Mouse (Mus musculus) neural tube, embryonic 11.5 days (tissue): Measurements from ENCODE around the gene Egfl8. TPM values are rescaled to one million over a fixed set of nuclear protein-coding genes. Genes with fewer than 3 reads are reported as not detected.
A peak's percentile ranks its signal among the peaks of the same experiment; 100 is the strongest.

Experiments used
- ATAC-seq: fragments of 200-750 bp; cut with Nextera tagmentation; 2 replicates; pipeline ENCODE4 v1.8.0; 2017; ENCODE audit warnings: moderate number of reproducible peaks, mild to moderate bottlenecking, moderate TSS enrichment, moderate library complexity; ENCODE audit not compliant: insufficient read depth, low FRiP score, low TSS enrichment
- DNase-seq: peaks from one replicate; pipeline ENCODE4 v3.0.0-alpha.2; 2015; ENCODE audit warnings: low spot score
- H3K27ac ChIP-seq: fragments of 300-500 bp; sonication (generic); 2 replicates; pipeline ENCODE4 v1.5.1; 2014; ENCODE audit warnings: low read depth, mild to moderate bottlenecking, low read length
- H3K27me3 ChIP-seq: fragments of 300-500 bp; sonication (generic); 2 replicates; pipeline ENCODE4 v1.6.1; 2014; ENCODE audit warnings: mild to moderate bottlenecking, low read length, mixed read lengths; ENCODE audit not compliant: control insufficient read depth, insufficient read depth
- H3K36me3 ChIP-seq: fragments of 300-500 bp; sonication (generic); 2 replicates; pipeline ENCODE4 v1.6.1; 2014; ENCODE audit warnings: mild to moderate bottlenecking, low read length, moderate library complexity, mixed read lengths; ENCODE audit not compliant: control insufficient read depth, insufficient read depth
- H3K4me1 ChIP-seq: fragments of 300-500 bp; sonication (generic); 2 replicates; pipeline ENCODE4 v1.6.1; 2014; ENCODE audit warnings: low read length, mixed read lengths; ENCODE audit not compliant: control insufficient read depth, insufficient read depth
- H3K4me2 ChIP-seq: fragments of 300-500 bp; sonication (generic); 2 replicates; pipeline ENCODE4 v1.6.1; 2014; ENCODE audit warnings: low read depth, mild to moderate bottlenecking, moderate library complexity
- H3K4me3 ChIP-seq: fragments of 300-500 bp; sonication (generic); 2 replicates; pipeline ENCODE4 v1.5.1; 2014; ENCODE audit warnings: low read depth, low read length
- H3K9ac ChIP-seq: fragments of 300-500 bp; sonication (generic); 2 replicates; pipeline ENCODE4 v1.6.1; 2014; ENCODE audit warnings: mild to moderate bottlenecking, low read length
- H3K9me3 ChIP-seq: fragments of 300-500 bp; sonication (generic); 2 replicates; pipeline ENCODE4 v1.6.1; 2016; ENCODE audit warnings: low read length; ENCODE audit not compliant: control insufficient read depth
- WGBS: fragments of 180-500 bp; shearing (Covaris S2); extraction: QIAGEN DNeasy Blood & Tissue Kit; methylation state at CpG from one replicate; pipeline ENCODE4 v1.1.7; 2014; 5-methylcytosine and 5-hydroxymethylcytosine counted together
- polyA plus RNA-seq: library from polyadenylated mRNA; unstranded; fragments of >200 nt; fragmentation: Nextera tagmentation; extraction: Ambion mirVana; gene quantifications from 2 replicates; pipeline ENCODE4 v1.2.1, GENCODE M21; 2014

Egfl8 gene
- polyA plus RNA-seq, 1 experiment from 2014 or later = 12.1 TPM

DNA sequence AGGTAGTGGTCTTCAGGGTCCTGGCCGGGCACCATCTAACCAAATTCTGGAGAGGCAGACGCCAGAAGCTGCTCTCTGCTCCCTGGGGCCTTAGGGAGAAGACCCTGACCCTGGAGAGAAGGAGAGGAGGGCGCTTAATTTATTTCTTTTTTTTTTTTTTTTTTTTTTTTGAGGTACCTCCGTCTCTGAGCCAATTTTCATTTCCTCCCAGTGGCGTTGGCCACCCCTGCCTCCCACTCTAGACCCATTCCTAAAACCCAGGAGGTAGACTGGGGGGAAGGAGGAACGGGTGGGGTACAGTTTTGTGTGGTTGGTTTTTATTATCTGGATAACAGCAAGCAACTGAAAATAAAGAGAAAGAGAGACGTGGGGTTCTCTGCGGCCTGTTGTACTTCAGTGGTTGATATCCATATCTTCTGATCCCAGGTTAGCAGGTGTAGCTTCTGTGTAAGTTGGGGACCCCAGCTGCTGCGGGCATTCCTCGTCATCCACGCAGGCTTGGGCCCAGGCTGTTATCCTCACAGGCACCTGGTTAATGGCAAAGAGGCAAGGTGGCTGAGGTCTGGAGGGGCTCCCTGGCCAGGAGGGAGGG is 2.6 kb downstream of the Egfl8 start:
- H3K4me1 ChIP-seq = no peaks in the 10 kb centered on the region
- WGBS = 95% methylated on average over 11 of the region's 11 CpGs

DNA sequence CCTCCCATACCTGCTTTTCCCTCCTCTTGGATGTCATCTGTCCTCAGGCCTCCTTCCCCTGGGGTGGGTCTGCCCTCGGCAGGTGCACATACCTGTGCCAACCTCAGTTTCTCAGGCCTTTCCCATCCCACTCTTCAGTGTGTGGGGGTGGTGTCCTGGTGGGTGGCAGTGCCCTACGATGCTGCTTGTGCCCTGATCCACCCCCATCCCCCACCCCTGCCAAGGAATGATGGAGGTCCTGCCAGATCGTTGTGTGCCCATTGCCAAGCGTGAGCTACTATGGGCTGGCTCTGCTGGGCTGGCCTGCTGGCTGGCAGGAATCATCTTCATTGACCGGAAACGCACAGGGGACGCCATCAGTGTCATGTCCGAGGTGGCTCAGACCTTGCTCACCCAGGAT is 4.7 kb downstream of the Egfl8 start:
- 89% methylated on average over 8 of the region's 8 CpGs for WGBS
- peaks cover 13% of the 10 kb centered on the region for H3K36me3 ChIP-seq

More for the DNA sequence above, 2.6 kb downstream of the Egfl8 start:
- ATAC-seq (no peak), DNase-seq (no peak)
- H3K27ac ChIP-seq = no peak overlapping the region
- H3K4me2 ChIP-seq = no peak overlapping the region
- H3K4me3 ChIP-seq = no peak overlapping the region
- H3K9me3 ChIP-seq = no peaks in the 10 kb centered on the region
- H3K36me3 ChIP-seq = peaks cover 13% of the 10 kb centered on the region
- no peak overlapping the region for H3K9ac ChIP-seq
- no peaks in the 10 kb centered on the region for H3K27me3 ChIP-seq

DNA sequence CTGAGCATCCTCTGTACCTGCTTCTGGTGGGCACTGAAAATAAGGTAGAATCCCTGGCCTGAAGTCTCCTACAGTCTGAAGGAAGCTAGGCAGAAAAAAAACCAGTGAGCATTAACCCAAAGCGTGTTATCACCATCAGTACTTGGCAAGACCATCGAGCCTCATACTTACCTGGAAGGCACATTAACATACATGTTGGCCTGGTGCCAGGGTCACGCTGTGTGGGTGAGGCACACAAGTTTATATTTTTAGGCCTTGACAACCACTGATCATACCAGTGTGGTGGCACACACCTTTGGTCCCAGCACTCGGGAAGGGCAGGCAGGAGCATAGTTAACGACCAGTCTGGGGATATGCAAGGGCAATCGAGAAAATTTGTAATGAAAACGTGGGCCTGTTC is 7.8 kb downstream of the Egfl8 start:
- no peak overlapping the region for H3K4me2 ChIP-seq
- DNase-seq (no peak), ATAC-seq (no peak)
- no peaks in the 10 kb centered on the region for H3K9me3 ChIP-seq
- H3K27ac ChIP-seq = no peak overlapping the region
- H3K4me1 ChIP-seq = peaks cover 13% of the 10 kb centered on the region
- 94% methylated on average over 7 of the region's 7 CpGs for WGBS
- peaks cover 8% of the 10 kb centered on the region for H3K36me3 ChIP-seq
- no peak overlapping the region for H3K4me3 ChIP-seq
- H3K9ac ChIP-seq = no peak overlapping the region
- H3K27me3 ChIP-seq = no peaks in the 10 kb centered on the region

More for the DNA sequence above, 4.7 kb downstream of the Egfl8 start:
- Histone ChIP-seq H3K27me3 (no peaks in the 10 kb centered on the region), H3K4me1 (peaks cover 5% of the 10 kb centered on the region), H3K9me3 (no peaks in the 10 kb centered on the region), H3K4me3 (no peak overlapping the region), H3K9ac (no peak overlapping the region), H3K27ac (no peak overlapping the region), H3K4me2 (no peak overlapping the region)
- ATAC-seq (no peak), DNase-seq (no peak)

DNA sequence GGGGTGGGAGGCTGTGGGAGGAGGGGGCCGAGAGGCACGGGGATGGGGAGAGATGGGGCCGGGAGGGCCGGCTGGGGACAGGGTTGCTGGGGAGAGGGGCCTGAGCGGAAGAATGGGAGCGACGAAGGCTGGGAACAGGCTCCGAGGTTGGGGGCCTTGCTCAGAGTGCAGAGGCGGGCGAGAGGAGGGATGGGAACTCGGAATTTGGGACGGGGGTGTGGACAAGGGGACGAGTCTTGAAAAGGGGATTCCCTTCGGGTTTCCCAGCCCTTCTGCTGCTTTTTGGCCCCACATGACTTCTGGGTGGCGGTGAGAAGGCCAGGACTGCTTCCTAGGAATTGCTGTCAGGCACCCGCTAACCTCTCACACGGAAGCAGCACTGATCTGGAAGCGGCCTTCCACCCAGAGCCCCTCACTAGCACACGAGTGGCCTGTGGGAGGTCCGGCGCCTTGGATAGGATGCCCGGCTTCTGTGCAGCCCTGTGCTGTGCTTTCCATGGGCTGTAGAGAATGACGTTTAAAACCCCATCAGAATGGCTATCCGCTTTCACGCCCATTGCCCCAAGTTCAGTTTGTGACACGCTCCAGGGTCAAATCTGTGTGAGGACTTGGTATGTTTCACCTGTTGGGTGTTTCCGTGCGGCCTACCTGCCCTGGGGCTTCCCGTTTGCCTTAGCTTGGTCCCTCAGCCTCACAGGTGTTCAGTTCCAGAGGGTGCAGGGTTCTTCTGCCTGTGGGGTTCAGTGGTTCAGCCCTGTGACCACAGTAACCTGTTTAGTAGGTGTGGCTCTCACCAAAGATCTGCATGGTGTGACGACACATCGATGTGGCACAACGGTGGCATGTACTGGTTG is 9.4 kb downstream of the Egfl8 start:
- H3K4me2 ChIP-seq = peak overlapping the region; percentile 98
- H3K27ac ChIP-seq = peak overlapping the region; percentile 75
- H3K9ac ChIP-seq = peak overlapping the region; percentile 88
- no peaks in the 10 kb centered on the region for H3K27me3 ChIP-seq
- ATAC-seq (no peak), DNase-seq (no peak)
- peaks cover 23% of the 10 kb centered on the region for H3K4me1 ChIP-seq
- 19% methylated on average over 32 of the region's 32 CpGs for WGBS
- peak overlapping the region; percentile 86 for H3K4me3 ChIP-seq
- H3K9me3 ChIP-seq = no peaks in the 10 kb centered on the region
- peaks cover 4% of the 10 kb centered on the region for H3K36me3 ChIP-seq

DNA sequence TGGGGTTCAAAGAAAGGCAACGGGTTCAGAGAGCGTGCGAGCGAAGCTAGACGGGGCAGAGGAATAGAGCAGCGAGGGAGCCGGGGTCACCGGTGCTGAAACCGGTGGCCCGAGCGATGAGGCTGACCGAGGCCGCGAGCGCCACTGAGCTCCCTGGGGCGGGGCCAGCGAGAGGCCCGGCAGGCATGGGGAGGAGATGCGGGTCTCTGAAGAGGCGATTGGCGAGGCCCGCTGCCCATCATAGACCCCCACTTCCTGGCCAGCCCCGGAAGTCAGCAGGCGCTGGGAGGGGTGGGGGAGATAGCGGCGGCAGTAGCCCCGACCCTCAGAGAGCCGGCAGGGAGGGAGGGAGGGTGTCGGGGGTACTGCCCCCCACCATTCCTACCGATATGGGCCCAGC is 10.2 kb downstream of the Egfl8 start:
- Histone ChIP-seq H3K36me3 (peaks cover 3% of the 10 kb centered on the region), H3K27me3 (no peaks in the 10 kb centered on the region), H3K9ac (peak overlapping the region; percentile 88), H3K27ac (peak overlapping the region; percentile 91), H3K4me2 (peak overlapping the region; percentile 98), H3K4me1 (peaks cover 23% of the 10 kb centered on the region), H3K4me3 (peak overlapping the region; percentile 86), H3K9me3 (no peaks in the 10 kb centered on the region)
- DNase-seq (peak; percentile 96), ATAC-seq (peak; percentile 32)
- WGBS = under 1% methylated on average over 30 of the region's 30 CpGs

DNA sequence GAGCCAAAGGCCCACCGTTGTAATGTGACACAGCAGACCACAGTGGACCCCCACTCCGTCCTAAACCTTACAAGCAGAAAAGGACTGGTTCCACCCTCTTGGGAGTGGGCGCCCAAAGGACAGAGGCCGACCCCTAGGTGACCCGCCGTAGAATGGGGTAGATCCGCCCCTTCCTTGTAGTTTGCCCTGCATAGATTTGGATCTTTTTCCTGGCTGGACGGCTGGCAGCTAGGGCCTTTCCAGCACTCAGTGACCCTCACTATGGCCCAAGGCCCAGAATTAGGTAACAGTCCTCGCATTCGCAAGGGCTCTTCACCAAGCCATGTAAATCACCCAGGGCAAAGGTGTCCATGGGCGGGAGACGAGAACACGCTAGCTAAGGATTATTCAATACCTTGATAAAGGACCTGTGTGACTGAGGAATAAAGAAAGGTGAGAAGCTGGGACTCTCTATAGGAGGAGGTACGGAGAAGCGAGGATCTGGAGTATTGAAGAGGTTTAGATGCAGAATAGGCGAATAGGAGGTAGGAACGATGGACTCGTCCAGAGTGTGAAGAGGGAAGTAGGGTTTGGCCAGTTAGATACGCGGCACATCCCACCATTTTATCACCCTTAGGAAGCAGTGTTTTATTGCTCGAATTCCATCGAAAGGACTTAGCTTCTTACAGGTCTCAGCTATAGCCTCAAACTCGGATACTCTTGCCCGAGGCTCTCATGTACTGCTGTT is 11.1 kb downstream of the Egfl8 start:
- peaks cover 23% of the 10 kb centered on the region for H3K4me1 ChIP-seq
- 10% methylated on average over 24 of the region's 24 CpGs for WGBS

DNA sequence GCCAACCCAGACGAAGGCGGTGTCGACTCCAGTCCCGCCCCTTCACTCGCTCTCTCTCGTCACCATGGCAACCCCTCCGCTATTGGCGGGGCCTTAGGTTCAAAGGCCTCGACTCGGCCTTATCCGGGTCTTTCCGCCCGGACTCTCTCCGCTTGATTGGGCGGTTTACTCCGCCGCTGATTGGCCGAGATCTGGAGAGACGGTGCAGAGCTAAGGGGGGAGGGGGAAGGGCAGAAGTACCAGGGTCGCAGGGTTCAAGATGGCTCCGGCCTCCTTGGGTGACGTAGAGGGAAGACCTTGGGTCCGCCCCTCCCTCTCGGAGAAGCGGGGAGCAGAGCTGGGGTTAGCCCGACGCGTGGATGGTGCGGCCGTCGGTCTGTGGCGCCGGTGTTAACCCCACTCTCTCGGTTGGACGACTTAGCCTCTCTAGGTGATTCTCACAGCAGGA is 11.7 kb downstream of the Egfl8 start, which contains the start of gene Agpat1:
TSS of gene Agpat1 (plus strand) at position 202 of the 448 bp plus-strand sequence.
- H3K4me1 ChIP-seq = peaks cover 23% of the 10 kb centered on the region
- WGBS = under 1% methylated on average over 34 of the region's 35 CpGs
- DNase-seq = peak; percentile 99

More for the DNA sequence above, 11.1 kb downstream of the Egfl8 start:
- Histone ChIP-seq H3K9me3 (no peaks in the 10 kb centered on the region), H3K36me3 (peaks cover 4% of the 10 kb centered on the region; the same call in 1 of the 2 replicates), H3K4me3 (peak overlapping the region; percentile 86), H3K9ac (peak overlapping the region; percentile 63), H3K27me3 (no peaks in the 10 kb centered on the region), H3K4me2 (peak overlapping the region; percentile 98), H3K27ac (peak overlapping the region; percentile 91)
- DNase-seq (no peak), ATAC-seq (no peak; the same call in 1 of the 2 replicates)

DNA sequence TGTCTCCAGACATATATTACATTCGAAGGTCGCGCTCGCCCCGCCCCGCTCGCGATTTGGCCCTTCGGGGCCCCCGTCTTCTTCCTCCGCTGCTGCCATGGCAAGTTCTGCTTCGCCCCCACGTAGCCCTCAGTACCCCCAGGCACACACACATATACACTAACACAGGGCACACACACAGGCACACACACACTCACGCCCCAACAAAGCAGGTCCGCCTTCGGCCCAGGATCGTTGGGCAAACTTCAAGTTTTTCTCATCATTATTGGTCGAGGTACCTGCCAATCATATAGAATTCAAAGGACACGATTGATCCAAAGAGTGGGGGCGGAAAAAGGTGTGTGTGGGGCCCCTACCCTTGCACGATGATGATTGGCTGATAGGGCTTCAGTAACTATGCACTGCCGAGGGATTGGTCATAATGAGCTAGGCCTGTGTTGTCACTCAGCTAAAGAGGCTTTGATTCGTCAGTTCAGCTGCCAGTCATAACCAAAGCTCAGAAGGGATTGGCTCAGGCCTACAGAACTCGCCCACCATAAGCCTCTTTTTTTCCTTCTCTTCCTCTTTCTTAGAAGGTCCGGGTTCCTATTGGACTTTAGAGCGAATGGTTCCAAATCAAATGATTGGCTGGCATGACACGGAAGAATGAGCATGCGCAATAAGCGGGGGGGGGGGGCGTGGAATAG is 12.3 kb downstream of the Egfl8 start, which contains the start of gene Rnf5:
TSS of gene Rnf5 (minus strand) at position 316 of the 686 bp plus-strand sequence.
- H3K36me3 ChIP-seq = peaks cover 4% of the 10 kb centered on the region; the same call in 1 of the 2 replicates
- DNase-seq = peak; percentile 97

More for the DNA sequence above, 11.7 kb downstream of the Egfl8 start, which contains the start of gene Agpat1:
- peak; percentile 84 for ATAC-seq
- no peaks in the 10 kb centered on the region for H3K27me3 ChIP-seq
- H3K27ac ChIP-seq = peak within 1 kb of the TSS; percentile 91
- peak within 1 kb of the TSS; percentile 86 for H3K4me3 ChIP-seq
- H3K36me3 ChIP-seq = peaks cover 4% of the 10 kb centered on the region; the same call in 1 of the 2 replicates
- no peaks in the 10 kb centered on the region for H3K9me3 ChIP-seq
- H3K4me2 ChIP-seq = peak within 1 kb of the TSS; percentile 98
- H3K9ac ChIP-seq = peak within 1 kb of the TSS; percentile 63

More for the DNA sequence above, 12.3 kb downstream of the Egfl8 start, which contains the start of gene Rnf5:
- peaks cover 23% of the 10 kb centered on the region for H3K4me1 ChIP-seq
- H3K27me3 ChIP-seq = no peaks in the 10 kb centered on the region
- H3K9ac ChIP-seq = peak within 1 kb of the TSS; percentile 63
- ATAC-seq = peak; percentile 96
- peak within 1 kb of the TSS; percentile 86 for H3K4me3 ChIP-seq
- WGBS = under 1% methylated on average over 30 of the region's 30 CpGs
- H3K27ac ChIP-seq = peak within 1 kb of the TSS; percentile 91
- peak within 1 kb of the TSS; percentile 98 for H3K4me2 ChIP-seq
- H3K9me3 ChIP-seq = no peaks in the 10 kb centered on the region
